Mouse (Mus musculus) left cerebral cortex, postnatal 4 days (tissue): ENCODE results near the gene Prkag1. TPM values are rescaled to one million over a fixed set of nuclear protein-coding genes. Genes with fewer than 3 reads are reported as not detected.
"Not testable (repeated sequence)": the region's sequence is repeated elsewhere in the genome, so short reads cannot be mapped to it uniquely, and the experiment has no call there.

Experiments
- DNase-seq: peaks from one replicate; pipeline ENCODE4 v3.0.0-alpha.2; 2022
- intact Hi-C: fragments of 180-260 bp; cut with DNase I; formaldehyde crosslinking; loops from one replicate; pipeline ENCODE4 v1.15.1; 2025
- total RNA-seq, 2 experiments: library from RNA; stranded (reverse); gene quantifications; 2 replicates each; pipeline ENCODE4 v1.2.3; 2021

The Prkag1 gene
- total RNA-seq, 2 experiments from 2014 or later: 35.0 to 38.1 TPM

DNA sequence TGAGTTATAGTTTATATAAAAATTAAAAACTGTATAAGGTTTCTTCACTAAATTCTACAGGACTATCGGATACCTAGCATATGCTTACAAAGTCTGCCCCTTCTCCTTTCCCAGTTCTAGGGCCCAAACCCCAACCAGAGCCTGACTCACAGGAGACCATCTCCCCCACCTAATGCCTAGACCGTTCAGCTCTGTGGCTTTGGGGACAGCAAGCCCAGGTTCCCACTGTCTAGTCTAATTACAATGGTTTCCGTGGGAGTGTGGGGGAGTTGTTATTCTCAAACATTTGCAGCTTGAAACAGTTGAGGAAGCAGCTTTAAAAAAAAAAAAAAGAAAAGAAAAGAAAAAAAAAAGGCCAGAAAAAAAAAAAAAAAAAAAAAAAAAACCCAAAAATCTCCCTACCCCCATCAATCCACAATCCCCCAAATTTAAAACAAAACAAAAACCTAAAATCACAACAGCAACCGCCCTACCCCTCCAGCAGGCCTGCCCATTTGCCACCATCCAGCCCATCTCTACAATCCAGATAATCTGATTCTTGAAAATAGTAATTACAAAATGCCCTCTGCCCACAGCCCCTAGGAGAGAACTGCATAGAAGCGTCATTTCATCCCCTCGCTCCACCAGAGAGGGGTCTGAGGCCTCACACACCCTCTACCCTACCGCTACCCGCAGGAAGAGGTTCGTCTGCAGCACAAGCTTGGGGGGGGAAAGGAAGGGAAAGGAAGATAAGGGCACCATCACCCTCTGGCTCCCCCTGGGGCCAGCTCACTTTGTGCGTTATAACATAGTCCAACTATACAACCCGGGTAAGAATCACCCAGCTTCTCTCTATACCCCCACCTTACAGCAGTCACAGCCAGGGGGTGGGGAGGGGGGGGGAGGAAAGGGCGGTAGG lies 1.1 kb upstream of the Prkag1 start:
- no peak for DNase-seq
- intact Hi-C loops: loop anchor here (5.0 kb wide), 1 partner anchor 35 kb away; no protein-coding TSS in a partner anchor

DNA sequence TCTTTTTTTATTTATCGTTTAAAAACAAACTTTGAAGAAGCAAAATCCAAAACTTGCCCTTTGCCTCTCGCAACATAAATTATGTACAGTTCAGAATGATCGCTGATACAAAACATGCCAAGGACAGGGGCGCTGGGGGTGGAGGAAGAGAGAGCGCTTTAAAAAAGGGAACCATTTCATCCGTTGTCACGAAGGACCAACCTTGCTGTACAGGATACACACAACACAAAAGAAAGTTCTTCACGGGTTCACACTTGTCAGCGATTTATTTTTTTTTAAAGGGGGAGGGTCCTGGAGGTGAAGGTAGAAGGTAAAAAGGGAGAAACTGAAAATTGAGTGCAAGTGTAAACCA lies 339 bp upstream of the Prkag1 start:
- intact Hi-C loops: loop anchor here (5.0 kb wide), 1 partner anchor 36 kb away; no protein-coding TSS in a partner anchor
- no peak for DNase-seq

DNA sequence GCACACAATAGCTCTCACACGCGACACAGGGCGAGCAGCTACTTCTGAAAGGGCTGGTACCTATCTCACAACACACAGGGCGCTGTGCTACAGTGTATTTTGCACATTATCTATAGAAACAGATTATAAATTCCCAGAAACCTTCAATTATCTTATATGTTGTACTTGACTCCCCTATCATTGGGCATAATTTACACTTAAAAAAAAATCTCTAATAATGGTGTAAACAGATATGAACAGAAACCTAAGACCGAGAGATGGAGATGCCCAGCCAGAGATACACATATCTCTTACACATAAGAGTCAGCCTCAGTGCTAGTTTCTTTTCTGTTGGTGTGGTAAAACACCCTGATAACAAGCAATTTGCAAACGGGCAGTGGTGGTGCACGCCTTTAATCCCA lies 3.7 kb downstream of the Prkag1 start:
- intact Hi-C loops: no loop called here
- DNase-seq: no peak

DNA sequence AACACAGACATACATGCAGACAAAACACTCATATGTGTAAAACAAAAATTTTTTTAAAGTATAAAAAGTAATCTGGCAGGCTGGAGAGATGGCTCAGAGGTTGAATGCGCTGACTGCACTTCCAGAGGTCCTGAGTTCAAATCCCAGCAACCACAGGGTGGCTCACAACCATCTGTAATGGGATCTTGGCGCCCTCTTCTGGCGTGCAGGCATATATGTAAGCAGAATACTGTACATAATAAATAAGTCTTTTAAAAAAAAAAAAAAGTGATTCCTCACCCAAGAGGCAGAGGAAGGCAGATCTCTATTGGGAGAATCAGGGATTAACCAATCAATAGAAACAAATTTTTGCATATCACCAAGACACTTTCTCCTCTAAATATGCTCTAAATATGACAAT lies 7.9 kb downstream of the Prkag1 start:
- DNase-seq: no peak
- intact Hi-C loops: no loop called here

DNA sequence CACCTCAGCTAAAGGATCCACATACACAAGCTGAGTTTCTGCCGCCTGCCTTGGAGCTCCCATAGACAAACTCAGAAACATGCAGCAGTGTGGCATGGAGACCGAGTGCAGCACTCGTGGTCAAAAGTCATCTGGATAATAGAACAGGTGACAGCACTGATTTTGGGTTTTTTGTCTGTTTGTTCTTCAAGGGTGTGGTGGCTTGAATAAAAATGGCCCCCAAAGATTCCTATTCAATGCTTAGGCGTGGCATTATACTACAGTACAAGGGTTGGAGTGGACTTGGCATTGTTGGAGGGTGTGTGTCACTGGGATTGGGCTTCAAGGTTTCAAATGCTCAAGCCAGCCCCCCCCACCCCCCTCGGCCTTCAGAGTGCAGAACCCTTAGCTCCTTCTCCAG lies 9.2 kb downstream of the Prkag1 start:
- DNase-seq: no peak
- intact Hi-C loops: no loop called here

DNA sequence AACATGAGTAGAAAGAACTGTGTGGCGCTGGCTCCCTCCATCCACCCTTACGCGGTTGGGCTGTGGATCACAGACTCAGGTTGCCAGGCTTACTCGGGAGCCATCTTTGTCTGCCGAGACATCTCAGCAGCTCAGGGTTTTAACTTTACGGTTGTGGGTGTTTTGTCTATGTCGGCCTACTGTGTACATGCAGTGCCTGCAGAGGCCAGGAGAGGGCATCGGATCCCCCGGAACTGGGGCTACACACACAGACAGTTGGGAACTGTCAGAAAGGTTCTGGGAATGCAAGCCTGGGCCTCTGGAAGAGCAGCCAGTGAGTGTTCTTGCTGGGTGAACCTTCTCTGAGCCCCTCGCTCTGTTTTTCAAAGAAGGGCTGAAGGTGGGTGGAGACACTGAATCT lies 9.9 kb downstream of the Prkag1 start:
- no peak for DNase-seq
- intact Hi-C loops: no loop called here

DNA sequence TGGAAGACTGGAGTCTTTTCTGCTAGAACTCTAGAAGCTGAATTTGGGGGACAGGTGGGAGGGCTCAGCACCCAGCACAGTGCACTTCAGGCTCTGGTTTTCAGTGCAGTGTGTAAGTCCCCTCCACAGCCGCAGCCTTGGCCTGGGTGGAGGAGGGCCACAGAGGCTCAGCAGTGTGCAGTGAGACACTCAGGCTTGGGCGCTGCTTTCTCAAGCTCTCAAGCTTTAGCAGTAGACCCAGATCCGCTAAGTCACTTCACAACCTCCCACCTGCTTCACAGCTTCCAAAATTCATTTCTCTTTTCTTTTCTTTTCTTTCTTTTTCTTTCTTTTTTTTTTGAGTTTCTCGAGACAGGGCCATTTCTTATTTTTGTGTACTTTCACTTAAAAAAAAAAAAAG lies 10.4 kb downstream of the Prkag1 start:
- intact Hi-C loops: no loop called here
- DNase-seq: no peak

DNA sequence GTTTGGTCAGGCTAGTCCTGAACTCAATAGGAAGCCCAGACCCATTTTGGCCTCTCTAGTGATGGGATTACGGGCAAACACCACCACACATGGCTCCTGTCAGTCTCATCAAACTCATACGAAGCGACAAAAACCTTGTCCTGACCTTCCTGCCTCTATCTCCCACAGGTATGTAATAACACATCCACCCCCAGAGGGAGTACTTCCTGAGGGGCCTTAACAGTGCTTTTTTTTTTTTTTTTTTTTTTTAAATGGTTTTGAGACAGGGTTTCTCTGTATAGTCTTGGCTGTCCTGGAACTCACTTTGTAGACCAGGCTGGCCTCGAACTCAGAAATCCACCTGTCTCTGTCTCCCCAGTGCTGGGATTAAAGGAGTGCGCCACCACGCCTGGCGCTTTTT lies 13.2 kb downstream of the Prkag1 start:
- DNase-seq: no peak
- intact Hi-C loops: no loop called here

DNA sequence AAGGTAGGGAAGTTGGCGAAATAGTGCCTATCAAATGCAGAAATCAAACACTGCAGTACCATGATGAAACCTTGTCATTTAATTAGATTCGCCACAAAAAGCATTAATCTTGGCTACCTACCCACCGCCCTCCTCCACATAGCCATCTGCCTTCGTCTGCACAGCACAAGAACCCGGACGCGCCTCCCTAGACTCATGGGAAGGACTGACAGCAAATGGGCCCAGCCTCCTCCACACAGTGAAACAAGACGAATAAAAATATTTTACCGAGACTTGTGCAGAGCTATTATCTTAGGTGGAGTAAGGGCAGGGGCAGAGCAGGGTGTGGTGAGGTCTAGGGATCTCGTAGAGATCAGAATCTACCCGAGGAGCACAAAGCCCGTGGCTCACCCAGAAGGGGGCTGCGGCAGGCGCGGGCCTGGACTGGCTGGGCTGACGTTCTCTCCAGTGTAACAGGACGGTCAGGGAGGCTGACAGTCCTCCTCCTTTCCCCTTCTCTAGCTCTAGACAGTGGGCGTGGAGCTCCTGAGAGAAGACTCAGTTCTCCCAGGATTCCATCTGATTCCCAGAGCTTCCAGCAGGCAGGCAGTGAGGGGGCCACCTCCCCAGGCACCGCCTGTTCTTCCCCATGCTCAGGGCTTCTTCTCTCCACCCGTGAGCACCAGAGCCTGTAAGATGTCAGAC lies 18.4 kb downstream of the Prkag1 start:
- no peak for DNase-seq
- intact Hi-C loops: no loop called here

DNA sequence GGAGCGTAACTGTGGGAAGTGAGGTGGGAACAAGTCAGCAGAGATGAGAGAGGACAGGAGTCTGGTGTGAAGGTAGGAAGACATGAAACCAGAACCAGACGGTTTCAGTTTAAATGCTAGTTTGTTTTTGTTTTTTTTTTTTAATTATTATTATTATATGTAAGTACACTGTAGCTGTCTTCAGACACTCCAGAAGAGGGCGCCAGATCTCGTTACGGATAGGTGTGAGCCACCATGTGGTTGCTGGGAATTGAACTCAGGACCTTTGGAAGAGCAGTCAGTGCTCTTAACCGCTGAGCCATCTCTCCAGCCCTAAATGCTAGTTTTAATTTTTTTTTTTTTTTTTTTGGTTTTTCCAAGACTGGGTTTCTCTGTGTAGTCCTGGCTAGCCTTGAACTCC lies 21.1 kb downstream of the Prkag1 start:
- DNase-seq, intact Hi-C loops: not testable (repeated sequence)

DNA sequence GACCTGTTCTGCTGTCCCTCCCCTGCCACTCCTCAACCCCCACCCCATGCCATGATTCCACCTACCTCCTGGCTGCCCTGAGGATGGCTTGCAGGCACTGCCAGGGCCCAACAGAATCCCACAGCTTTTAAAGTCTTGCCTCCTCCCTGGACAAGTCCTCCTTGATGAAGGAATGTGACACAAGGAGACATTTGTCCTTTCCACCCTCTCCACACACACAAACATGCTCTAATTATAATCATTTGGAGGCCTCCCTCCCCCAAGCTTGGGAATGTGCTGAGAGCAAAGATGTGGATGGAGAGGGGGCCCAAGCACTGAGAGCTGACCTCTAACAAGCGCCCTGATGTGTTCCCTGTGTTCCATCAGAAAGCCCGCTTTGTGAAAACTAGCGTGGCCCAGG lies 21.9 kb downstream of the Prkag1 start, which contains the start of gene Ddn:
Gene Ddn, minus strand, starts transcription at position 101 of the 400 bp plus-strand sequence.
- intact Hi-C loops: no loop called here
- no peak for DNase-seq

DNA sequence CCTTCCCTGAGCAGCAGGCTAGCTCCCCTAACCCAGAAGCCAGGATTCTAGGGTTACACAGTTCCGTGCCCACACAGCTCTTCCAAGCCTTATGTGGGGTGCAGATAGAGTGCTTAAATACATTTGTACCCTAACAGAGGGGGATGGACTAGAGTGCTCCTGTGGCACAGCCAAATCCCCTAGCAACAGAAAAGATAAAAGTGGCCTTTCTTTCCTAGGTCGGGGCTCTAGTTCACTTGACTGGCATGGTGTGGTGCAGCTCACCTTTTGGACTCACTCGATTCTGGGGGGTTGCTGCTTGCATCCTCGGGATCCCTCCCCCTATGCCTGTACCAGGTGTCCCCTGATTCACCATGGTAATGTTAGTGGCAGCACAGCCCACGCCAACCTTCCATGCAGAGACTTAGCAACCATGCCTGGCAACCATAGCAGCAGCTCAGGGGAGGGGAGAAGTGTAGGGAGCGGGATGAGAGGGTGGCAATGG lies 22.6 kb downstream of the Prkag1 start:
- intact Hi-C loops: no loop called here
- DNase-seq: no peak

DNA sequence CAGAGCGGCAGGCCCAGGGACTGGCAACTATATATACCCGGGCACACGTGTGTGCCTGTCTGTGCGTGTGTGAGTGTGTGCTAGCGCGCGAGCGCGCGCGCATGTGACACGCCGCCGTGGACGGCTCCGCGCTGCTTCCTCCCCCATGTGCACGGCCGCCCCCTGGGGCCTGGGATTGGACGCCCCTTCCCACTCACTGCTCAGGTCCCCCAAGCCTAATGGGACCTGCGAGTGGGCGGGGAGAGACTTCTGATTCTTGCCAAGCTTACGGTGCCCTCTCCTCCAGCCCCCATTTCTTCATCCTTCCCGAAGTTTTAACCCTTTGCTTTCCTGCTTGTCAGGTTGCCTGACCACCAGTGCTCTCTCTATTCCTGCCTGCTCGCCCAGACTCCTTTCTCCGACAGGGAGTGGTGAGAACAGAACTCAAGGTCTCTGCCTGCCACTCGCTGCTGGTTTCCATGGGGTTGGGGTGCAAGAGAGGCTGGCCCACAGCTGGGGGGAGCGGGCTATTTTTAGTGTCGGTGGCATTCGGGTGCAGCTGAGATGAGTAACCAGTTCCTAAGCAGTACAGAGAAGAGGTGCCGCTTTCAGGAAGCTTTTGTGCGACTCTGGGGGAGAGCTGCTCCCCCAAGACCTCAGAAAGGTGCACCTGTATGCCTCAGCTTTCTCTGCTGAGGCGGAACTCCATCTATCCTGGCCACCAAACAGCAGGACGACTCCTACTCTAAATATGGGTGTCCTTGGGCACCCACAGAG lies 23.2 kb downstream of the Prkag1 start:
- intact Hi-C loops: no loop called here

DNA sequence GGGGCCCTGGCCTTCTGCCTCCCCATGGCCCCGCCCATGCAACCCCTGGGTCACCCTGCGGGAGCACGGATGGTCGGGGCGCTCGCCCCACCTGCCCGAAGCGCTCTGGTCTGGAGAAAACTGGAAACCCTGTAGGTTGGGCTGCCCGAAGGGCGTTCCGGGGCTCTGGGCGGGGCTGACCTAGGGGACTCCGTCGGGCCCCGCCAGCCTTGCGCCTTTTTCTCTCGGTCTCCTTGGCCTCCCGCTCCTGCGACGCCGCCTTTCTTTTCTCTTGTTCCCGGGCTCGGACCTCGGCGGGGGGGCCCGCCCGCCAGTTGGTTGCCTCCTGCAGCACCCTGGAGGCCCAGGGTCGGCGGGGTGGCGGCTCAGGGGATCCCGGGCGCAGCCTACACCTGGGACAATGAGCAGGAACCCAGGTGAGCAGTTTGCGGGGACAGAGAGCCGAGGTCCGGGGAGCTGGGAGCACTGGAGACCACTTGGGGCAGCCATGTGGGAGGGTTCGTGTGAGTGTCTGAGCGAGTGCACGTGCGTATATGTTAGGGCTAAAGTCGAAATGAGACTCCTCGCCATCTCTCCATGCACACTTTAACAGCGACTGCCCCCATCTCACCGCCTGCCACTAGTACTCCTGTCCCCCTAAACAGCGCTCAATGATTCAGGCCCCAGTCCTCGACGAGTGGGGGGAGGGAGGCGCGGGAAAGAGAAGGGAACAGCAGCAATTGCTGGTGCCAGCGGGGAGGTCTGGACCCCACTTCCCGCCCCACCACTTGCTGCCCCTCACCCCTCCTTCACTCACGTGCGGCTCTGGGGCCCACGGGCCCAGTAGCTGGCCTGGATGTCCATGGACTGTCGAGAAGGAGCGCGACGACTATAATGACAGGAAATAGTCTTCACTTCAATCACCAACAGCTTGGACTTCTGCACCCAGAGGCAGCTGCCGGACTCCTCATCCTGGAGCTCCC lies 24.2 kb downstream of the Prkag1 start:
- intact Hi-C loops: no loop called here
- DNase-seq: no peak

More for the DNA sequence above, 23.2 kb downstream of the Prkag1 start:
- peak; percentile 44 for DNase-seq

DNA sequence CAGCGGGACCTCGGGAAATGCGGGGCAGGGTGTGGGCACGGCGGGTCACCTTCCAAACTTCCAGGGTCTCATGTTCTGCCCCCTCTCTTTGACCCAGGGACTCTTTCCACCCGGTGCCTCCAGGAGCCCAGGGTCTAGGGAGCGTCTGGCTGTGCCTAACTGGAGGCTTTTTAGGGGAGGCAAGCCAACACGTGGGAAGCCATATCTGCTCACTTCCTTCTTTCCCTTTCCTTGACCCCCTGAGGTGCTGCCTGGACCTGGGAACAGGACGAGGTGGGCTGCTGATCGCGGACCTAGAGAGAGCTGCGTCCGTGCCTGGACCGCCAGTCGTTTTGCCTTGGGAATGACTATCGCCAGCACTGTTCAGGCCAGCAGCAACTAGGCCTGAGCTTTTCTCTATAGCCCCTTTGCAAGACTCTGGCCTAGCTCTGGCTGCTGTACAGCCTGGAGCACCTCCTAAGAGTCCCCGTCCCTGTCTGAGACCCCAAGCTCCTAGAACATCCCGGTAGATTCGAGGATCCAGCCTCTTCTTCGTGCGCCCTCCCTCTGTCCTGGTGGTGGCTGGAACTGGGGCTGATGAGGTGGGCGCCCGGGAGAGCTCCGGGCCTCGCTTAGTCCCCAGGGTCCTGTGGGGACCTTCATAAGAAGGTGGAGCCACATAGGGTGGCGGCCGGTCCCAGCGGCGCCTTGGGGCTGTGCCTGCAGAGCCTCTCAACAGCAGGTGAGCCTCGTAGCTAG lies 25.1 kb downstream of the Prkag1 start:
- intact Hi-C loops: no loop called here
- no peak for DNase-seq

DNA sequence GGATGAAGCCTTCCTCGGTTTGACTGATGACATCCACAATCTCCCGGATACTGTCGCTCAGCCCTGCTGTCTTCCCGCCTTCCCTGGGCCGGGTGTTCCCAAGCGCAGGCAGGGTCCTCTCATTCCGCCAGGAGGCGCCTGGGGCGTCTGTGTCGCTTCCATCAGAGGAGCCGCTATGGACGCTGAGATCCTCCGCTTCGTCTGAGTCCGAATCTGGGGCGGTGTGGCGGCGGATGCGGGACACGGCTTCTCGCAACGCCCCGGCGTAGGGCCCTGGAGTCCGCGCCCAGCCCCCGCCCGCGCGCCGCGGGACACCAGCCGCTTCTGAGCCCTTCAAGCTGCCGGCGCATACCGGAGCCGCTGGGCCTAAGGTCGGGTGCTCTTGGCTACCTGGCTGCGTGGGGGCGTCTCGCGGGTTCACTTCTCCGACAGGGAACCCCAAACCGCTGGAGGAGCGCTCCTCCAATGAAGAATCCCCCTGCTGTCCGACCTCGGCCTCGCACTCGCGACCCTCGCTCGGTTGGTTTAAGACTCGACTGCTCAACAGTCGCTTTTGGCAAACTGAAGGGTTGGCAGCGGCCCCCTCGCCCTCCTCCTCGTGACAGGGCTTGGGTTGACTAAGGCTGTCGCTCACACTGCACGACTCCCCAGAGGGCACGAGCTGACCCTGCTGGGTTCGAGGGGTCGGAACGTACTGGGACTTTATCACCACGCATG lies 25.8 kb downstream of the Prkag1 start:
- DNase-seq: peak; percentile 74
- intact Hi-C loops: no loop called here

DNA sequence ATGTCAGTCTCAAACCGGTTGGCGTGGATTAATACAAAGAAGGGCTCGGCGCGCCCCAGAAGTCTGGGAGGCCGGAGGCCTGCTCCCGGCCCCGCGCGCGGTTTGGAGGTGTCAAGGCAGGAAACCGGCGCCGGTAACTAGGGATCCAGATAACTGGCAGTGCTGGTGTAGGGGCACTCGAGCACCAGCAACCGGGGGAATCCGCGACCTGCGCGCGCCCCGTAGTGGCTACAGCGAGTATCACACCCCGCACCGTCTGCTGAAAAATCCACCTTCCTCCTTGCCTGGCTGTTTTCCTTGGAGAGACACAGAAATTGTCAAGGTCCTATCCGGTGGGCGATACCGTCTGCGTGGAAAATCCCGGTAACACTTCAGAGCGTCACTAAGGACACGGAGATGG lies 27.3 kb downstream of the Prkag1 start:
- DNase-seq: peak; percentile 85
- intact Hi-C loops: no loop called here

DNA sequence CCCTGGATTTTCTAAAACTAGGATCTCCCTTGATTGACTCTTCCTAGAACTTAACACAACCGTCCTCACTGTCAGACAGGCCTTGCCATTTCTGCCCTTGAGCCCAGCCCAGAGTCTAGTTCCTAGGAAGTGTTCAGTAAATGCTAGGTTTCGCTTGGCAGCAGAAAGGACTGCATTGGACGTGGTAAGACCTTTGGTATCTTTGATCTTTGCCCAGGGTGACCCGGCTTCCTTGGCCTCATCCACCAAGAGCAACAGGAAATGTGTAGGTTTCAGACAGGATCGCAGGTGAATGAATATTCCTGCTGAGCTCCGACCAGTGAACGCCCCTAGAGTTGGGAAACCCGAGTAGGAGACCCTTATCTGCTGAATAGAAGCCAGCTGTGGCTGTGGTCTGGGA lies 28.4 kb downstream of the Prkag1 start:
- no peak for DNase-seq
- intact Hi-C loops: no loop called here

DNA sequence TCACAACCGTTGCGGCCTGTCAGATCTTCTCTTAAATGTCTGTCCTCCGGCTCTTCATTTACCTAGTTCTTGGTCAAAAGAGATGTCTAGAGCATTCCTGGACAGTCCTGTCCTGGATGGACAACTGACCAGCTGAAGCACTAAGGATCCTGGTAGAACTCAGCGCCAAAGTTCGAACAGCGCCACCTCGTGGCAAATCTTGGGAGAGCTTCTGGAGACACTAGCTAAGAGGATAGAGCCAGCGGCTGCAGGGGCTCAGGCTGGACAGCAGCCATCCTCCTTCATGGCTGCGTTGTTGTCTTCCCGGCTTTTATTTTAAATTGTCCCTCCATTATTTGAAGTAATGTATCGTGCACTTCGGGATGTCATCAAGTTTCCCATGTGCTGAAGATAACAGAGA lies 31.9 kb downstream of the Prkag1 start:
- DNase-seq: peak; percentile 85
- intact Hi-C loops: loop anchor here (5.0 to 10.0 kb wide), 2 partner anchors 137 to 225 kb away; partner anchors contain the start of genes 4930415O20Rik, Ccnt1 and Ddx23
